Mouse (Mus musculus) limb, embryonic 12.5 days (tissue): ENCODE measurements around the gene Gpr176. TPM values are rescaled to one million over a fixed set of nuclear protein-coding genes. Genes with fewer than 3 reads are reported as not detected.
A peak's percentile ranks its signal among the peaks of the same experiment; 100 is the strongest.

Experiments used
- ATAC-seq: fragments of 200-750 bp; cut with Nextera tagmentation; 2 replicates; pipeline ENCODE4 v1.8.0; 2017; ENCODE audit warnings: low read depth, moderate TSS enrichment; ENCODE audit not compliant: insufficient number of reproducible peaks, insufficient read depth, low FRiP score, low TSS enrichment
- H3K27ac ChIP-seq: fragments of 300-500 bp; sonication (generic); 2 replicates; pipeline ENCODE4 v1.5.1; 2016; ENCODE audit warnings: mild to moderate bottlenecking, moderate library complexity
- H3K27me3 ChIP-seq: fragments of 300-500 bp; sonication (generic); 2 replicates; pipeline ENCODE4 v1.6.1; 2016; ENCODE audit warnings: mild to moderate bottlenecking, moderate library complexity
- H3K36me3 ChIP-seq: fragments of 300-500 bp; sonication (generic); 2 replicates; pipeline ENCODE4 v1.6.1; 2016; ENCODE audit warnings: mild to moderate bottlenecking, moderate library complexity
- H3K4me1 ChIP-seq: fragments of 300-500 bp; sonication (generic); replicated peaks from 2 replicates; pipeline ENCODE4 v1.6.1; 2016
- H3K4me2 ChIP-seq: fragments of 300-500 bp; sonication (generic); 2 replicates; pipeline ENCODE4 v1.6.1; 2016; ENCODE audit warnings: mild to moderate bottlenecking, moderate library complexity
- H3K4me3 ChIP-seq: fragments of 300-500 bp; sonication (generic); replicated peaks from 2 replicates; pipeline ENCODE4 v1.5.1; 2016; ENCODE audit warnings: mild to moderate bottlenecking
- H3K9ac ChIP-seq: fragments of 300-500 bp; sonication (generic); replicated peaks from 2 replicates; pipeline ENCODE4 v1.6.1; 2016; ENCODE audit warnings: mild to moderate bottlenecking, moderate library complexity
- H3K9me3 ChIP-seq: fragments of 300-500 bp; sonication (generic); 2 replicates; pipeline ENCODE4 v1.6.1; 2016; ENCODE audit warnings: mild to moderate bottlenecking, moderate library complexity
- WGBS: fragments of 180-500 bp; shearing (Covaris S2); methylation state at CpG from one replicate; pipeline ENCODE4 v1.1.7; 2016; 5-methylcytosine and 5-hydroxymethylcytosine counted together
- polyA plus RNA-seq: library from polyadenylated mRNA; unstranded; fragments of >200 nt; fragmentation: Nextera tagmentation; extraction: Ambion mirVana; gene quantifications from 2 replicates; pipeline ENCODE4 v1.2.1, GENCODE M21; 2016

Gene Gpr176
- polyA plus RNA-seq, 1 experiment from 2014 or later = 0.16 TPM

DNA sequence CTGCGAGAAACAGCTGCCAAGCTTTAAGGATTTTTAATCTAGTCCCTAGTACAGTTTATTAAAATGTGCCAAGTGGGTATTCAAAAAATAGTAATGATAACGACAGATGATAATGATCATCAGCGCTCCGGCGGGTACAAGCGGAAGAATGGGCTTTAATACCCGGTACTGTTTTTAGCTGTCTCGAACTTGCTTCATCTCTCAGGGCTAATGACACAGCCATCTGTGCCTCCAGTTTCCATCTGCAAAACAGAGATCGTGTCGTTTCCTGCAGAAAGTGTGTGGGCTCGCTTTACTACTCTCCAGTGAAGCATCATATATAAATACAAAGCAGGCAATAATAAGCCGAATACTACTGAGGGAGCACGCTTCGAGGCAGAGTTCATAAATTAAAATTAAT lies 103.0 kb downstream of the Gpr176 start:
- no peak overlapping the region for H3K4me3 ChIP-seq
- 68% methylated on average over 14 of the region's 14 CpGs for WGBS
- H3K27ac ChIP-seq = no peak overlapping the region
- H3K4me1 ChIP-seq = no peaks in the 10 kb centered on the region
- ATAC-seq = no peak
- no peak overlapping the region for H3K9ac ChIP-seq
- no peak overlapping the region for H3K4me2 ChIP-seq
- H3K9me3 ChIP-seq = no peaks in the 10 kb centered on the region
- peaks cover 5% of the 10 kb centered on the region; the same call in 1 of the 2 replicates for H3K27me3 ChIP-seq
- no peaks in the 10 kb centered on the region for H3K36me3 ChIP-seq

- no peaks in the 10 kb centered on the region for H3K36me3 ChIP-seq
- no peaks in the 10 kb centered on the region for H3K9me3 ChIP-seq
- no peak for ATAC-seq
- no peak overlapping the region for H3K4me2 ChIP-seq
- no peaks in the 10 kb centered on the region for H3K4me1 ChIP-seq
- no peak overlapping the region for H3K9ac ChIP-seq
- 48% methylated on average over 2 of the region's 2 CpGs for WGBS
- no peak overlapping the region for H3K27ac ChIP-seq
- peaks cover 12% of the 10 kb centered on the region; the same call in 1 of the 2 replicates for H3K27me3 ChIP-seq
- no peak overlapping the region for H3K4me3 ChIP-seq
These were observed 109.4 kb downstream of the Gpr176 start for GRCm38 (mm10) chr2:118263914-118264201.

DNA sequence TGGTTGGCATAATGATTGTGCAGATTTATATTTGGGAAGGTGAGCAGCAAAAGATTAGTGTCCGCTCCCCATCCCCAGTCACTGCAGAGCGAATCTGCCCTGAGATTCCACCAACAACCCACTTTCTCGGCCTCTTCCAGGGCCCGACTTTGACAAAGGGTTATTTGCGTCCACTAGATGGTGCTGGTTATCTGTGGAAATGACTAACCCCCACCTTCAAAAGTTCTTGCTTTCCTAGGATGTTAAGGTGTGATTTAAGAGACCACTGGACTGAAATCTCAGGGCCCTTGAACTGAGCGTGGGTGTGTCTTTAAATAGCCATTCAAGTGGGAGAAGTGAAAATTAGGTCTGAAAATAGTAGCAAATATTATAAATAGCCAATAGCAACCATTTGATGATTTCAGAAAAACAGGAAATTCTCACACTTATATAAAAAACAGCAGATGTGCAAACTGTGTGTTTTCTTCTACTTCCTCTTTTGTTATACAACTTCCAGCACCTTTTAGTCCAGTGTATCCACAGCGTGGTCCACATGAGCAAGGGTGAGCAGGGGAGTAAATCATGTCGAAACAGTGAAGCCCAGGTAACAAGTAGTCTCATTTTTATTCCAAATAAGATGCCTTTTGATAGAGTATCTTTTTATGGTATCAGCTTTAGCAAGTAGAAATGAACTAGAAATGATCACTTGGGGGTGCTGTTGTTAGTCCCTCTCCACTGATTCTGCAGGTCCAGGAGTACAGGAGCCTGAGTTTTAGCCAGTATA lies 109.9 kb downstream of the Gpr176 start:
- H3K9me3 ChIP-seq = no peaks in the 10 kb centered on the region
- peaks cover 8% of the 10 kb centered on the region; the same call in 1 of the 2 replicates for H3K27me3 ChIP-seq
- H3K4me3 ChIP-seq = no peak overlapping the region
- no peak overlapping the region for H3K27ac ChIP-seq
- no peaks in the 10 kb centered on the region for H3K36me3 ChIP-seq
- WGBS = 20% methylated on average over 8 of the region's 8 CpGs
- H3K9ac ChIP-seq = no peak overlapping the region
- ATAC-seq = no peak
- H3K4me1 ChIP-seq = no peaks in the 10 kb centered on the region
- no peak overlapping the region for H3K4me2 ChIP-seq

DNA sequence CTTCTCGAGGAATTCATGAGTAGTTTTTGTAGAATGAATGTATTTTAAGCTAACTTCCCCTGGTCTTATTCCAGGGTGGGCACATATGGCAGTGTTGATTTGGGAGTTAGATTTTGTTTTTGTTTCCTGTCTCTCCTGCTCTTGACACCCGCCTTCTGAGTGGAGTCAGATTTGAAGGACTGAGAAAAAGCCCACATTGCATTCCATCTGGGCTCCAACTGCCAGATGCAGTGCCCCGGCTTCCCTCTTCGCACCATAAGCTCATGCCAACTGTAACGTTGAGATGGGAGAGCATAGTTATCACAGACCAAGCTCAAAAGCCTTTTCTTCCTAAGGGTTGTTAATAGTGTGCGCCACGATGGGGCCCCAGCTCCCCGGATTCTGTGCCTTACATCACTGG lies 110.5 kb downstream of the Gpr176 start:
- no peak for ATAC-seq
- Histone ChIP-seq H3K4me1 (no peaks in the 10 kb centered on the region), H3K27me3 (peaks cover 6% of the 10 kb centered on the region; the same call in 1 of the 2 replicates), H3K36me3 (no peaks in the 10 kb centered on the region), H3K9me3 (no peaks in the 10 kb centered on the region), H3K9ac (no peak overlapping the region), H3K4me3 (no peak overlapping the region), H3K4me2 (no peak overlapping the region), H3K27ac (no peak overlapping the region)
- 65% methylated on average over 8 of the region's 8 CpGs for WGBS

DNA sequence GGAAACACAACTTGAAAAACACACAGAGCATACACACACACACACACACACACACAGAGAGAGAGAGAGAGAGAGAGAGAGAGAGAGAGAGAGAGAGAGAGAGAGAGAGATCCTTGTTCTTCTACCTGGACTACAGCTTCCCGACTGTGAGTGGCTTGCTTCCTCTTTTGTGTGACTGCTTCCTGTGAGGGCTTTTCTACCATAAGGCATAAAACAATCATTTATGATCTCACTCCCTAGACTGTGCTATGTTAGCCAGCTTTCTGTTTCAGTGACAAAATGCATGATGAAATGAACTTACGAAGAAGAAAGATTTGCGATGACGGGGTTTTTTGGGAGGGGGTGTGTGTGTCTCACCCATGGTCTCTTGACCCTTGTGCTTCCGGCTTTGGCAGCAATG lies 113.5 kb downstream of the Gpr176 start:
- Histone ChIP-seq H3K4me1 (peaks cover 4% of the 10 kb centered on the region), H3K27ac (no peak overlapping the region), H3K27me3 (peaks cover 6% of the 10 kb centered on the region; the same call in 1 of the 2 replicates), H3K9ac (no peak overlapping the region), H3K4me3 (no peak overlapping the region), H3K9me3 (no peaks in the 10 kb centered on the region), H3K36me3 (no peaks in the 10 kb centered on the region), H3K4me2 (no peak overlapping the region)
- 81% methylated on average over 5 of the region's 5 CpGs for WGBS
- ATAC-seq = no peak

DNA sequence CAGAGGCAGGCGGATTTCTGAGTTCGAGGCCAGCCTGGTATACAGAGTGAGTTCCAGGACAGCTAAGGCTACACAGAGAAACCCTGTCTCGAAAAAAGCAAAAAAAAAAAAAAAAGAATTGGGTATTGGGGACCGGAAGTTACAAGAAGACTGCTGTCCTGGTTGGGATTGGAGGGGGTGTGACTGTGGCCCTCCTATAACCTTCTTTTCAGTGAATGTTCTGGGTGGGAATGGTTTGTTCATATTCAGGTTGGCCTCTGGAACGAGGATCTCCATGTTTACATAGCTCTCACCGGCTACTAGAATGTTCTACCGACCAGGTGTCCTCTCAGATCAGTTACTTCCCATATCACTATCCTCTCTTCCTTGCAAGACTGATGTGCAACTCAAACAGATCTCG lies 116.1 kb downstream of the Gpr176 start:
- H3K4me2 ChIP-seq = peak overlapping the region; percentile 65
- ATAC-seq = no peak
- H3K4me3 ChIP-seq = peak overlapping the region; percentile 47; the same call in 1 of the 2 replicates
- H3K4me1 ChIP-seq = peaks cover 4% of the 10 kb centered on the region
- peaks cover 9% of the 10 kb centered on the region; the same call in 1 of the 2 replicates for H3K27me3 ChIP-seq
- no peak overlapping the region for H3K9ac ChIP-seq
- no peaks in the 10 kb centered on the region for H3K36me3 ChIP-seq
- no peak overlapping the region for H3K27ac ChIP-seq
- H3K9me3 ChIP-seq = no peaks in the 10 kb centered on the region
- 74% methylated on average over 8 of the region's 8 CpGs for WGBS

DNA sequence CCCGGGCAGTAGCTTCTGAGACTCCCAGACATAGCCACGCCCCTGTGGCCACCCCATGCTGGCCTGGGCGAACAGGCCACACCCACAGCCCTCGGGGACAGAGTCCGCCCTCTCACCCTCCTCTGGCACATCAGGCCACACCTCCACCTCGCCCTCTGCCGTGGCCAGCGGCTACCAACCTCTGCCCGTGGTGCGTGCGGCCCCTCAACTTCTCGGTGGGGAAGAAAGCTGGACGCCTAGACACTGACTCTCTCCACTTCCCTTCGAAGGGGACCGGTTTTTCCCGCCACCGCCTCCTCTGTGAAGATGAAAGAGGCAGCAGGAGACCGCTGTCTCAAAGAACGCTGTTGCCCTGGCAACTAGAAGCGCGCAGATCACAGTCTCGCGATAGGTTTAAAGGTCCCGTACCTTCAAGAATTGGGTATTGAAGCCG lies 116.6 kb downstream of the Gpr176 start, which contains the start of gene Fsip1:
Gene Fsip1 (minus strand): TSS at position 346 of the 433 bp plus-strand sequence.
- Histone ChIP-seq H3K9me3 (no peaks in the 10 kb centered on the region), H3K27me3 (peaks cover 6% of the 10 kb centered on the region; the same call in 1 of the 2 replicates), H3K9ac (peak within 1 kb of the TSS; percentile 44; the same call in 1 of the 2 replicates), H3K4me3 (peak within 1 kb of the TSS; percentile 47), H3K4me2 (peak within 1 kb of the TSS; percentile 65), H3K36me3 (no peaks in the 10 kb centered on the region), H3K27ac (no peak within 1 kb of the TSS), H3K4me1 (peaks cover 4% of the 10 kb centered on the region)
- WGBS = 2% methylated on average over 25 of the region's 25 CpGs
- ATAC-seq = peak; percentile 74

GRCm38 (mm10) chr2:118254516-118254915 lies 118.7 kb downstream of the Gpr176 start:
- H3K27me3 ChIP-seq = 0 out of 2 replicates have a peak, but pooled peaks cover 6% of the 10 kb centered on the region
- no peak for ATAC-seq

GRCm38 (mm10) chr2:118248966-118249365 lies 124.3 kb downstream of the Gpr176 start:
- 84% methylated on average over 12 of the region's 12 CpGs for WGBS
- H3K9ac ChIP-seq = no peak overlapping the region; the same call in 1 of the 2 replicates
- no peak overlapping the region for H3K27ac ChIP-seq
- no peaks in the 10 kb centered on the region for H3K9me3 ChIP-seq
- 0 out of 2 replicates have a peak, but pooled peaks cover 6% of the 10 kb centered on the region for H3K27me3 ChIP-seq
- H3K36me3 ChIP-seq = no peaks in the 10 kb centered on the region
- ATAC-seq = no peak
- no peaks in the 10 kb centered on the region for H3K4me1 ChIP-seq
- H3K4me3 ChIP-seq = no peak overlapping the region
- no peak overlapping the region for H3K4me2 ChIP-seq

More at GRCm38 (mm10) chr2:118254516-118254915, 118.7 kb downstream of the Gpr176 start:
- no peak overlapping the region for H3K4me2 ChIP-seq
- 34% methylated on average over 8 of the region's 8 CpGs for WGBS
- no peak overlapping the region for H3K4me3 ChIP-seq
- H3K9me3 ChIP-seq = no peaks in the 10 kb centered on the region
- H3K27ac ChIP-seq = no peak overlapping the region
- no peaks in the 10 kb centered on the region for H3K36me3 ChIP-seq
- no peak overlapping the region for H3K9ac ChIP-seq
- peaks cover 4% of the 10 kb centered on the region for H3K4me1 ChIP-seq

DNA sequence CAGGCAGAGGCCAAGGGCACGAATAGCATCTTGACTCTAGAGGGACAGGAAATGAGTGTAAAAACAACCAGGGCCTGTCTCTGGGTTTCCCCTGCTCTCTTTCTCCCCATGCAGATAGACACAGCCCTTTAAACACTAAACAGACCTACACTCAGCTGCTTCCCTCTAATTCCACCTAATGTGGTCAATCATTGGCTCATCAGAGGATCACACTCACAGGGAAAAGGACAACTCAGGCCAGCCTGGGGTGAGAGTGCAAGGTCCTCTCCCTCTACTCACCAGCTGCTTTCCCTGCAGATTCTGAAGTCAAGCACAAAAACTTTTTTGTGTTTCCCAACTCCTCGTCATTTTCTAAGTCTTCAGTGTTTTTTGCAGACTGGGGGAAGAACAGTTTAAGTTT lies 125.2 kb downstream of the Gpr176 start:
- 47% methylated on average over 2 of the region's 2 CpGs for WGBS
- H3K4me3 ChIP-seq = no peak overlapping the region
- no peak overlapping the region for H3K9ac ChIP-seq
- no peak for ATAC-seq
- H3K36me3 ChIP-seq = no peaks in the 10 kb centered on the region
- no peak overlapping the region for H3K4me2 ChIP-seq
- no peaks in the 10 kb centered on the region for H3K27me3 ChIP-seq
- H3K9me3 ChIP-seq = no peaks in the 10 kb centered on the region
- H3K4me1 ChIP-seq = no peaks in the 10 kb centered on the region
- H3K27ac ChIP-seq = no peak overlapping the region

DNA sequence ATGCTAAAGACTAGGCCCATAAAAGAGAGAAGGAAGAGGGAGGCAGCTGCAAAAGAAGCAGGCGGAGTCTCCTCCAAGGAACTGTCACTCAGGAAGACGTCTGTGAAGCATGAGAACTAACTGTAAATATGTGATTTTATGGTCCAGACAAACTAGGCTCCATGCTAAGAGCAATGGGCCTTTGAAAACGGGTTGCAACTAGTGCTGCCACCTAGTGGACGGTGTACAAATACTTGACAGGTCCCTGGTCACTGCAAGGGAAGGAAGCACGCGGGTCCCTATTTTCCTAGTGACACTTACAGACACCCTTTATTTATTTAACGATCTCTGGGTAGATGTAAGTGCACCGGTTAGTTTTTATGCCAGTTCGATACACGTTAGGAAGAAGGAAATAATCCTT lies 127.3 kb downstream of the Gpr176 start:
- H3K27ac ChIP-seq = no peak overlapping the region
- H3K27me3 ChIP-seq = no peaks in the 10 kb centered on the region
- H3K4me3 ChIP-seq = no peak overlapping the region
- H3K4me1 ChIP-seq = no peaks in the 10 kb centered on the region
- no peaks in the 10 kb centered on the region for H3K36me3 ChIP-seq
- ATAC-seq = no peak
- no peak overlapping the region for H3K9ac ChIP-seq
- no peaks in the 10 kb centered on the region for H3K9me3 ChIP-seq
- H3K4me2 ChIP-seq = no peak overlapping the region
- WGBS = 10% methylated on average over 10 of the region's 10 CpGs
